Mouse (Mus musculus) left cerebral cortex, postnatal 25 days (tissue): ENCODE measurements around the gene Drg2. TPM values are rescaled to one million over a fixed set of nuclear protein-coding genes. Genes with fewer than 3 reads are reported as not detected.
A peak's percentile ranks its signal among the peaks of the same experiment; 100 is the strongest.

Experiments used
- DNase-seq, 2 experiments: peaks; one replicate each; pipeline ENCODE4 v3.0.0; 2022; ENCODE audit warnings: low spot score in 2 of 2, mixed read lengths in 1 of 2
- intact Hi-C: fragments of 180-260 bp; cut with DNase I; formaldehyde crosslinking; loops from one replicate; pipeline ENCODE4 v1.15.1; 2025
- total RNA-seq, 2 experiments: library from RNA; stranded (reverse); gene quantifications; 2 replicates each; pipeline ENCODE4 v1.2.3; 2021

Drg2 gene
- total RNA-seq, 2 experiments from 2014 or later = 70.8 to 76.6 TPM

DNA sequence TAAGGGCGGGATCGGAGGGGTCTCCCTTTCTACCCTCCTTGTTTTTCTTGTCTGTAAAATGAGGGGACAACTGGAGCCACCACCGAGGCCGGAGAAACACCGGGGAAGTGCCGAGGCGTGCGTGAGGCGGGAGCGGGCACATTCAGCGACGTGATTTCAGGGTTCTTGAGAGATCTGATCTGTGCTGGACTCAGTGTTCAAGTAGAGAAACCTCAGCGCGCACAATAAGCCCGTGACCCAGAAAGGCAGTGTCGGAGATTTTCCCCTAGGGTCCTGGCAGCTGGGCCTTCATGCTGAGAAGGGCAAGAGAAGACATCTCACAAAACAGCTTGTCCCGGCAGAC, 325 bp downstream of the Drg2 start:
- intact Hi-C loops = loop anchor here (5.0 kb wide), 1 partner anchor 83 kb away; the partner anchor contains the start of gene Alkbh5
- DNase-seq = no peak

DNA sequence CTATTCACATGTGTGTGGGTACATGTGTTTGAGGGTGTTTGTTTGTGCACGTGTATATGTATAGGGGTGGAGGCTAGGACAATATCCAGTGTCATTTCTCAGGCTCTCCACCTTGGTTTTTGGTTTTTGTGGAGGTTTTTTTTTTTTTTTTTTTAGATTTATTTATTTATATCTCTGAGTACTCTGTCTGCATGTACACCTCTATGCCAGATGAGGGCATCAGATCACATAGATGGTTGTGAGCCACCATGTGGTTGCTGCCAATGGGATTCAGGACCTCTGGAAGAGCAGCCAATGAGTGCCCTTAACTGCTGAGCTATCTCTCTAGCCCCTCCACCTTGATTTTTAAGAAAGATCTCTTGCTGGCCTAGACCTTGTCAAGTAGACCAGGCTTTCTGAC, 3.6 kb downstream of the Drg2 start:
- peak in 1 of 2 experiments; percentile 22 for DNase-seq
- intact Hi-C loops = loop anchor here (5.0 kb wide), 1 partner anchor 79 kb away; the partner anchor contains the start of gene Alkbh5

DNA sequence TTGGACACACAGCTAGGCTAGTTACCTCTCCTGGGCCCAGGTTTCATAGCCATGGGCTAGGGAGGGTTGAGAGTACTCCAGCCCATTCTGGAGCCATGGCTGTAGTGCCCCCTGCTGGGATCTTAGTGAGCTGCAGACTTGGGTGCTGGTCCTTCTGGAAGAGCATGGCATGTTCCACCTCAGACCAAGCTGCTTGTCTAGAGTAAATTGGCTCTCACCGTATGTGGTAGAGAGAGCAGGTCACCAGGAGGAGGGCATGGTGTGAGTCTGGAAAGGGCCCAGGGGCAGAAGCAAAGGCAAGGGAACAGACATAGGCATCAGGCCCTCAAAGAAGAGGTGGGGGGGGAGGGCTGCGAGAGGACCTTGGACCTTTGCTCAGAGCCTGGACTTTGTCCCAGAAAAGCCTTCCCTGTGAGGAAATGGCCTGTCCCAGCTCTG, 11.6 kb downstream of the Drg2 start:
- no peak for DNase-seq
- intact Hi-C loops = no loop called here

DNA sequence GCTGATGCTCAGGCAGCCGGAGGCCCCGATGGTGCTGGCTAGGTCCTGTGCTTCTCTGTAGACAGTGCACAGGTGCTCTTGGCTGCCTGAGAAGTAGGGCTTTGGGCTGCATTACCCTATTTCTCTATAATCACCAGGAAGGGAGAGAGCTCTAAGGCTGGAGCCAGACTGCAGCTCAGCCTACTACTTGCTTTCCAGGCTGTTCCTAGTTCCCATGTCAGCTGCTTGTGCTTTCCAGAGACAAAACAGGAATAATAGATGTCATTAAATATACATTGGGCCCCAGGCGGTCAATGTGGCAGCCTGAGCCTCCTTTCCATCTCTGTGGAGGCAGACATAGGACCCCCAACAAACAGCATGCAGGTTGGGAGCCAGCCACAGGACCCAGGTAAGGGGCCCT, 14.6 kb downstream of the Drg2 start, which contains the start of gene Myo15:
Gene Myo15 (plus strand): TSS at position 301 of the 400 bp plus-strand sequence.
- DNase-seq = no peak
- intact Hi-C loops = no loop called here

DNA sequence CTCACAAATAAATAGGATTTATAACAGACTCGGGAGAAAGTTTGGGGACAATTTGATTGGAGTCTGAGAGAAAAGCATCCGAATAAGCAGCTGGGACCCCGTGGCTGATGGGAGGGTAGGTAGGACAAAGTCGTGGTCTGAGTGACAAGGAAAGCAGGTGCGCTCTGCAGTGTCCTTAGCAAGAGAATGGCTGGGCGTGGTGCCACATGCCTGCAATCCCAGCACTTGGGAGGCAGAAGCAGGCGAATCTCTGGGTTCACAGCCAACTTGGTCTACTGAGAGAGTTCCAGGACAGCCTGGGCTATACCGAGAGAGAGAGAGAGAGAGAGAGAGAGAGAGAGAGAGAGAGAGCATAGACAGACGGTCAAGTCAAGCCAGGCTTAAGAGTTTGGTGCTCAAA, 16.4 kb downstream of the Drg2 start:
- intact Hi-C loops = no loop called here
- DNase-seq = no peak

DNA sequence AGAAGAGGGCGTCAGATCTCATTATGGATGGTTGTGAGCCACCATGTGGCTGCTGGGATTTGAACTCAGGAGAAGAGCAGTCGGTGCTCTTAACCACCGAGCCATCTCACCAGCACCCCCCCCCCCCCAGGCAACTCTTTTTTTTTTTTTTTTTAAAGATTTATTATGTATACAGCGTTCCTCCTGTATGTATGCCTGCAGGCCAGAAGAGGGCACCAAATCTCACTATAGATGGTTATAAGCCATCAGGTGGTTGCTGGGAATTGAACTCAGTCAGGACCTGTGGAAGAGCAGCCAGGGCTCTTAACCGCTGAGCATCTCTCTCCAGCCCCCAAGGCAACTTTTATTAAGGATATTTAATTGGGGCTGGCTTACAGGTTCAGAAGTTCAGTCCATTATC, 20.1 kb downstream of the Drg2 start:
- no peak for DNase-seq
- intact Hi-C loops = no loop called here

DNA sequence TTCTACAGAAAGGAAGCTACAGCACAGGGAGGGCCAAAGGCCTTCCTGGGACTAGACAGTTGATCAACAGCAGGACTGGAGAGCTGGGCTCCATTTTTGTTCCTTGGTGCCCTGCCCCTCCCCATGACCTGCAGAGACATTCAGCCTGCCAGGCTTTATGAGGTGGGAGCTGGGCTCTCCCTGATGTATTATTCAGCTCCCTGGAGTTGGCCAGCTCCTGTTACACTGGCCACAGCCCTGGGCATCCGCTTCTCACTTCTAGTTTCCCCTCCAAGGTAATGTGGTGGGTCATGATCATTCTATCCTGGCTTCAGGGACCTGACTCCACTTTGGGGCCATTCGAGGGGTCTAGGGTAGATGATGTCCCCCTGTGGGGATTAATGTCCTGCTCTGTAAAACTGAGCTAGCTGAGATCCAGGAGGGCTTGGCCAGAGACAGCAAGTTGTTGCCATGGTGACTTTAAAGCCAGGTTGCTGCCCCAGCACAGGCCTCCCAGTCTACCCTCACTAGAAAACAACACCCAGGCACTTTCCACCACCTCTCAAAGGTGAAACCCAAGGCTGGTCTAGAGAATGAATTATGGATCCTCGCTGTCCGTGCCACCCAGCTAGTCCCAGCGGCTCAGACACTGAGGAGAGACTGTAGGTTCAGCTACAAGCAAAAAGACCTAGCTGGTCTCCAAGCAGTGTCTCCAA, 21.4 kb downstream of the Drg2 start:
- intact Hi-C loops = no loop called here
- DNase-seq = no peak

DNA sequence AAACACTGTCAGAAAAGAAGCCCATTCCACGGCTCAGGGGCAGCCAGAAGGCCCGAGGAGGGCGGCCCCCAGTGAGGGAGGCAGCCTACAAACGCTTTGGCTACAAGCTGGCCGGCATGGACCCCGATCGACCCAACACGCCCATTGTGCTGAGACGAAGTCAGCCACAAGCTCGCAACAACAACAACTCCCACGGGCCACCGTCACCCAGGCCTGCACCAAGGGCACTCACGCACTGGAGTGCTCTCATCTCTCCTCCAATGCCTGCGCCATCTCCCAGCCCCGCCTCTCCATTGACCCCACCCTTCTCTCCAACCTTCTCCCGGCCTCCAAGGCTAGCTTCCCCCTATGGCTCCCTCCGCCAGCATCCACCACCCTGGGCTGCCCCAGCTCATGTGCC, 23.7 kb downstream of the Drg2 start:
- intact Hi-C loops = no loop called here
- DNase-seq = no peak

DNA sequence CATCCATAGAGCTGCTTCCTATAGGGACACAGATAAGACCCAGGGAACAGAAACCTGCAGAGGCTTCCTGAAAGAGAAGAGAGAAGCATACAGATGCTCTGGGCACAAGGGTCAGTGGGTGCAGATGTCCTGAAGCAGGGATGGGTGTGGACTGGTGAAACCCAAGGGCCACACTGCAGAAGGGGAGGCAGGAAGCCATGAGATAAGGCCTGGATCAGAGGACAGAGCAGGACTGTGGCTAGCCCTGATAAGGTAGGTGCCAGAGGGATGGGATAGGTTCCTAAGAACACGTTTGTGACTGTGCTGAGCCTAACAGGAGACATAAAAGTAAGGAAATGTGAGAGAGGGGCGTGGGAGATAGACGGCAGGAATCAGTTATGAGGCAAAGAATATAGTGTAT, 31.9 kb downstream of the Drg2 start:
- no peak for DNase-seq
- intact Hi-C loops = no loop called here

DNA sequence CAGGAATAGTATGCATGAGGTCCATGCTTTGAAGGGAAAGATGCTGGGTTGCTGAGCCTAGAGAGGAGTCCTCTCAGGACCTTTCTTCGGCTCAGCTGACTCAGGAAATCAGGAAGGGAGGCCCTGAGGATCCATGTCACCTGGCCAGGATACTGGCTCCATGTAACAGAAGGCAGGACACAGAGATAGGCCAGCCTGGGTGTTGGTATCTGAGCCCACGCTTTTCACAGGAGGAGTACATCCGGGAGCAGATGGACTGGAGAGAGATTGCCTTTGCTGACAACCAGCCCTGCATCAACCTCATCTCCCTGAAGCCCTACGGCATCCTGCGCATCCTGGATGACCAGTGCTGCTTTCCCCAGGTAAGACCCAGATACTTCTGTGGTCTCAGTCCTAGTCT, 38.3 kb downstream of the Drg2 start:
- intact Hi-C loops = loop anchor here (10.0 kb wide), 1 partner anchor 882 kb away; the partner anchor contains the start of gene Slc47a1

DNA sequence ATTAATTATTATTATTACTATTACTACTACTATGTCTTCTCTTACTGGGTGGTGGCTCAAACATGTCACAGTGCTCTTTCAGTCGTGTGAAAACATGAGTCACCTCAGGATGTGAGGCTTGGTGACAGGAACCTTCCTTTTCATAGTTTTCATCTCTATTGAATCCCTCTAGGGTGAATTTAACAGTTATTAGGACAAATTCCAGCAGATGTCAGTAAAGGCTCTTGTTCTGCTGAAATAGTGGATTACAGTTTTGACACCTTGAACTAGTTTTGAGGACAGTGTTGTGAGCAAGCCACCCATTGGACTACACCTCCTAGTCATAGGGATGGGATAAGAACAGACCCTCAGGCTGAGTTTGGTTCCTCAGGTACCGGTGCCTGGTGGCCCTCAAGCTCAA, 41.3 kb downstream of the Drg2 start:
- intact Hi-C loops = loop anchor here (10.0 kb wide), 1 partner anchor 879 kb away; the partner anchor contains the start of gene Slc47a1
- DNase-seq = no peak

More for the DNA sequence above, 38.3 kb downstream of the Drg2 start:
- DNase-seq = no peak

DNA sequence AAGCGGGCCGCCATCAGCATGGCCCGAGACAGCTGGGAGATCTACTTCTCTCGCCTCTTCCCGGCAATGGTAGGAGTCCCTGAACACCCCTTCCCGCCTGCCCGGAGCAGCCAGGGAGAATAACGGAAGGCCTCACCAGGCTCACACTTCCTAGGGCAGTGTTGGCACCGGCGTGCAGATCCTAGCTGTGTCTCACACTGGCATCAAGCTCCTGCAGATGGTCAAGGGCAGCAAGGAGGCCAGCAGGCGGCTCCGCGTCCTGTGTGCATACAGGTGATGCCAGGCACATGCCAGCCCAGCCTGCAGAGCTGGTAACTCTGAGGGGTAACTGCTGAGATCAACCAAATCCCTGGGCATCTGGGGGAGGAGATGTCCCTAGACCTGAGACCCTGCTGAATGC, 52.9 kb downstream of the Drg2 start:
- intact Hi-C loops = no loop called here
- DNase-seq = no peak

DNA sequence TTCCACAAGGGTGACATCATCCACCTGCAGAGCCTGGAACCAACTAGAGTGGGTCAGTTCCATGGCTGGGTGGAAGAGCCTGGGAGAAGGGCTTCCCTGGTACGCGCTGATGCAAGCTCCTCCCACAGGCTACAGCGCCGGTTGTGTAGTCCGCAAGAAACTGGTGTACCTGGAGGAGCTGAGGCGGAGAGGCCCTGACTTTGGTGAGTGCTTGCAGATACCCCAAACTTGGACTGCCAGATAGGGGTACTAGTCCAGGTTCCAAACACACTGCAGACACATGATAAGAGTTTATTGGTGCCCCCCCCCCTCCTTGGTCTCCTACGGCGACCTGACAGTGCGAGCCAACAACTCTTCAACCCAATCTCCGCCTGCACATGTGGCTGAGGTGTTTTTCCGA, 54.6 kb downstream of the Drg2 start:
- DNase-seq = no peak
- intact Hi-C loops = no loop called here

DNA sequence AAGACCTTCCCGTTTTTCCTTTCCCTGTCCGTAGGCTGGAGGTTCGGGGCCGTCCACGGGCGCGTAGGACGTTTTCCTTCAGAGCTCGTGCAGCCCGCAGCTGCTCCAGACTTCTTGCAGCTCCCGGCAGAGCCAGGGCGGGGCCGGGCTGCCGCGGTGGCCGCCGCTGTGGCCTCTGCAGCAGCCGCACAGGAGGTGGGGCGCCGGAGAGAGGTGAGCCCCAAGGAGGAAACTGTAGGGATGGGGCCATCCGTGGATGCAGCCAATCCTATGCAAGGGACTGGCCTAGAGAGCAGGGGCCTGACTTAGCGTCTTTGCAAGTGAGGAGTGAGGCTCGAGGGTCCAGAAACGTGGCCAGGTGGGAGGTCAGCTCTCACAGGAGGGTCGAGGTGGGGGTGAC, 55.1 kb downstream of the Drg2 start:
- intact Hi-C loops = no loop called here
- no peak for DNase-seq

DNA sequence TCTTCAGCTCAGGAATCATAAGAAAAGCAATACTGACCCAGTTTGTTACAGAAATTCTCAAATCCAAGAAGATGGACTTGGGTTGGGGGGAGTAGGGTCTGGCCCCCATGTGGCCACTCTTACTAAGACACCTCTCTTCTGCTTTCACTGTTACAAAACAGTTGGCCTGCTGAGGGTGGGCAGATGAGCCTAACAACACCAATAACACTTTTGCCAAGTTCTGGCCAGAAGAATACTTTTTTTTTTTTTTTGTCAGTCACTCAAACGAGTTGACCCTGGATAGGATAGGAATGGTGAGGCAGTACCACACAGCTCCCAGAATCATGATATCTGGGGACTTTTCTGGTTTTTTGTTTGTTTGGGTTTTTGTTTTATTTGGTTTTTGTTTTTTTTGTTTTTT, 57.5 kb downstream of the Drg2 start:
- DNase-seq = no peak
- intact Hi-C loops = no loop called here

DNA sequence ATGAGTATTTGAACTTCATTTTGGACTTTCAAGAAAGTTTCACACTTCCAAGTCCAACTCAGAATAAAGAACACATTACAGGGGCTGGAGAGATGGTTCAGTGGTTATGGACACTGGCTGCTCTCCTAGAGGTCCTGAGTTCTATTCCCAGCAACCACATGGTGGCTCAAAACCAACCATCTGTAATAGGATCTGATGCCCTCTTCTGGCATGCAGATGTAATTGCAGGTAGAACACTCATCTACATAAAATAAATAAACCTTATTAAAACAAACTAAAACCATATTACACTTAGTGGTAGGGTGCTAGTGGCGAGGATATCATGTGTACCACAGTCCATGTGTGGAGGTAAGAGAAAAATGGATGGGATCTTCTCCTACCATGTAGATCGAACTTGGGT, 58.1 kb downstream of the Drg2 start:
- DNase-seq = no peak
- intact Hi-C loops = no loop called here

DNA sequence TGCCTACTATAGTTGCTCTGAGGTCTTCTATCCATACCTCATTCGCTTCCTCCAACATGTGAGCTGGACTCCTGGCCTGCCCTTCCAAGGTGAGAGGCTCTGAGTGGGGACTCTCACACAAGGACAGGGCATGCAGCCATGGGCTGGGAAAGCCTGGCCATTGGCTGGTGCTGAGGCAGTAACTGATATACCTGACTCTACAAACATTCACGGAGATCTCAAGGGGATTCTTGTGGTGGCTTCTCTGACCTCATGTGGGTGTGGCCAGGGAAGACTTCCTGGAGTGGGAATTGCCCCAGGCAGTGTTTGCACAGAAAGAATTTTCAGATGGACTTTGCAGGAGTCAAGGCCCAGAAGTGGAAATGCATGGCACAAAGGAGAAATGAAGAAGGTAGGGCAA, 60.5 kb downstream of the Drg2 start:
- intact Hi-C loops = no loop called here

DNA sequence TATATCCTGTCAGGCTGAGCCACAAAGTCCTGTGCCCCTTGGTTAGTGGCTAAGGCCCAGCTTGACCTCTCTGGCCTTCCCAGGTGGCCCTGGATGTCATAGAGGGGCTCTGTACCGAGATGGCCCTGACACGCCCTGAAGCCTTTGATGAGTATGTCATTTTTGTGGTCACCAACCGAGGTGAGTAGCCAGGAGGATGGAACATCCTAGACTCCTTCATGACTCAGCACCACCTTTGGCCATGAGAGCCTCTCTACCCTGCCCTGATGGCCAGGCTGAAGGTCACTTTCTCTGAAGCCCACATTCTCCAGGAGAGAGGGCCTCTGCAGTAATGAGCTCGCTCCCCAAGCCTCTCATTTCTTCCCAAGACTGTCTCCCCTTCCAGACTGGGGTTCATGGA, 63.9 kb downstream of the Drg2 start:
- DNase-seq = no peak
- intact Hi-C loops = no loop called here

More for the DNA sequence above, 60.5 kb downstream of the Drg2 start:
- DNase-seq = no peak
